Mouse (Mus musculus): ENCODE data around the gene Tmigd1. TPM values are rescaled to one million over a fixed set of nuclear protein-coding genes. Genes with fewer than 3 reads are reported as not detected.

Tmigd1 gene
- polyA plus RNA-seq, 2 experiments = 0.09 to 0.36 TPM

DNA sequence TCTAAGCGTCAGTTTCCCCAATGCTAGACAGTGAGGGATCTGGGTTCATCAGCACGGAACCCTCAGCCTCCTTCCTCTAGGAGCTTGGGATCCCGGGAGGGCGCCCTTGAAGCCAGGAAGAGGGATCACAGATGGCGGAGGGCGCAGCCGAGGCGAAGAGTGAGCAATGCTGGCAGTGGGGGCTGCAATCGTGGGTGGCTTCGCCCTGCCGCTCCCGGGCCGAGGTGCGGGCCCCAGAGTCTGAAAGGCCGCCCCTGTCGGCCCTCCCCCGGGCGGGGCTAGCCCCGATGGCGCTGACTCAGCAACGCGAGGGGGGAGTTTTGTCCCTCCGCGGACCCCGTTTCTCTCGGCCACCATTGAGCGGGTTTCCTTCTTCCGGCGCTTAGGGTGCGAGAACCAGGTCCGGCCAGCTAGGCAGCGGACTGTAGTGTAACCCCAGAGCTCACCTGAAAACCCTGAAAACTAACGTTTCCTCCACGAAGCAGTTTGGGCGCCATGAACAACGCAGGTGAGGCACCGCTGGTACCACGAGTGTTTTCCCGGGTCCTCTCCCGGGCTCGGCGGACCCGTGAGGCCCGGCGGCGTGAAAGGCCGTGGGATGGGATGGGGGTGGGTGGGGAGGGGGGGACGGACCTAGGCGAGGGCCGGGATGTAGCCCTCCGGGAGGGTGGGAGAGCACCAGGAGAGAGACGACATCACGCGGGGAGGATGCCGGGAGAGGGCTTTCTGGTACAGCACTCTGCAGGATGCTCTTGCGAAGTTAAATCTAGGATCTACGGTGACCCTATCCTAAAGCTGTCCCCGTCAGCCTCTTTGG is 43.6 kb downstream of the Tmigd1 start:
- Histone ChIP-seq H3K9ac (ENCODE audit: low read depth, low read length, severe bottlenecking) (peak overlapping the region; percentile 88), H3K4me2 (replicated peaks; ENCODE audit: low read depth, low read length, severe bottlenecking) (peak overlapping the region; percentile 70), H3K4me3 (replicated peaks; ENCODE audit: low read length) (peak overlapping the region; percentile 88), H3K27me3 (ENCODE audit: control insufficient read depth, insufficient read depth, low read length) (no peaks in the 10 kb centered on the region), H3K9me3 (ENCODE audit: control insufficient read depth, low read length) (no peaks in the 10 kb centered on the region), H3K27ac (replicated peaks; ENCODE audit: low read depth, low read length) (peak overlapping the region; percentile 83), H3K36me3 (ENCODE audit: control insufficient read depth, insufficient read depth, low read length) (peaks cover 13% of the 10 kb centered on the region), H3K4me1 (ENCODE audit: control insufficient read depth, insufficient read depth, low read length) (peaks cover 9% of the 10 kb centered on the region; the same call in 1 of the 2 replicates)
- peak; percentile 82; the same call in 1 of the 2 replicates for TF ChIP-seq POLR2A (IDR thresholded peaks at IDR 0.05; ENCODE audit: borderline replicate concordance, extremely low read depth, insufficient read depth, insufficient read length)
- under 1% methylated on average over 56 of the region's 58 CpGs for WGBS
- peak; percentile 95 for DNase-seq (ENCODE audit: low spot score)
- ATAC-seq (ENCODE audit: low FRiP score, low read depth) = peak; percentile 94

DNA sequence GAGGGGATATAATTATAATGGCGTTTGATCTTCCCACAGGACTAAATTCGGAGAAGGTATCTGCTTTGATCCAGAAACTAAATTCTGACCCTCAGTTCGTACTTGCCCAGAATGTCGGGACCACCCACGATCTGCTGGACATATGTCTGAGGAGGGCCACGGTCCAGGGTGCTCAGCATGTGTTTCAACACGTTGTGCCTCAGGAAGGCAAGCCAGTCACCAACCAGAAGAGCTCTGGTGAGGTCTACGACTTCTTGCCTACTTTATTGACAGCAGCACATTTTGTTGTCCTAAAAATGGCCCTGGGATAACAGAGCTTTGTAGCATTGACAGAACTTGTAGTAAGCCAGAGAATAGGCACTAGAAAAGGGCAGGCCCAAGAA is 44.2 kb downstream of the Tmigd1 start:
- TF ChIP-seq POLR2A (IDR thresholded peaks at IDR 0.05; ENCODE audit: borderline replicate concordance, extremely low read depth, insufficient read depth, insufficient read length) = no peak
- peak overlapping the region; percentile 70 for H3K4me2 ChIP-seq (replicated peaks; ENCODE audit: low read depth, low read length, severe bottlenecking)
- H3K36me3 ChIP-seq (ENCODE audit: control insufficient read depth, insufficient read depth, low read length) = peaks cover 19% of the 10 kb centered on the region
- H3K4me1 ChIP-seq (ENCODE audit: control insufficient read depth, insufficient read depth, low read length) = peaks cover 9% of the 10 kb centered on the region; the same call in 1 of the 2 replicates
- ATAC-seq (ENCODE audit: low FRiP score, low read depth) = no peak; the same call in 1 of the 2 replicates
- no peaks in the 10 kb centered on the region for H3K27me3 ChIP-seq (ENCODE audit: control insufficient read depth, insufficient read depth, low read length)
- H3K4me3 ChIP-seq (replicated peaks; ENCODE audit: low read length) = peak overlapping the region; percentile 88
- DNase-seq (ENCODE audit: low spot score) = no peak
- H3K9me3 ChIP-seq (ENCODE audit: control insufficient read depth, low read length) = no peaks in the 10 kb centered on the region
- WGBS = under 1% methylated on average over 8 of the region's 8 CpGs
- no peak overlapping the region for H3K27ac ChIP-seq (replicated peaks; ENCODE audit: low read depth, low read length)
- peak overlapping the region; percentile 88 for H3K9ac ChIP-seq (ENCODE audit: low read depth, low read length, severe bottlenecking)

DNA sequence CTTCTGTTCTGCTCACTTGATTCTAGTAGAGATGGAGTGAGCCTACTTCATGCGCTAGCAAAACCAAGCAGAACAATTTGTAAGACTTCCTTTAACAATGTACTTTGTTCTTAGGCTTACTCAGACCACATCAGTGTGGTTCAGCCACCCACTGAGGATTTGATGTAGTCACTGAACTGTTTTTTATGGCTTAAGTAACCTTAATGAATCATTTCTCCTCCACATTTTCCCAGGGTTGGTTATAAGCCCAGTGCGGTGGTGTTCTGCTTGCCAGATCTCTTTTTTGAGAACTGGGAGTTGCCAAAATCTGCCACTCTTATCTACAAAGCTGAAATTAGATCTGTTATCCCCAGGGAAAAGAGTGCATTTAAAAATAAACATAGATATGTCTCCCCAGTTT is 51.6 kb downstream of the Tmigd1 start:
- no peak for ATAC-seq (ENCODE audit: low FRiP score, low read depth)
- H3K4me2 ChIP-seq (replicated peaks; ENCODE audit: low read depth, low read length, severe bottlenecking) = no peak overlapping the region

DNA sequence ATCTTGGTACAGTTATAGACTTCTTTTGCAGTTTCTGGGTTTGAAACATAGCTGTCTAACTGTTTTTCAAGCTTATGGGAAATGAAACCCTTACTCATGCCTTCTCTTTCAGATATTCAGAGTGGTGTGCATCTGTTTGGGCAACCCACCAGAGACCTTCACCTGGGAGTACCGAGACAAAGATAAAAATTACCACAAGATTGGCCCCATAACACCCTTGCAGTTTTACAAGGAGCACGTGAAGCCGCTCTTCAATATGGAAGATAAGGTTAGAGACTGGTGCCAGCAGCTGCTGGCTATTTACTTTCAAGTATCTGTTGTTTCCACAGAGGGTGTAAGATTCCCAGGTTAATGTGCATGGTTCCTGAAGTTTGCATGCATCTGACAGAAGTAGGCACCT is 63.7 kb downstream of the Tmigd1 start:
- TF ChIP-seq POLR2A (IDR thresholded peaks at IDR 0.05; ENCODE audit: borderline replicate concordance, extremely low read depth, insufficient read depth, insufficient read length) = no peak
- no peak for DNase-seq (ENCODE audit: low spot score)
- ATAC-seq (ENCODE audit: low FRiP score, low read depth) = no peak
- H3K4me1 ChIP-seq (ENCODE audit: control insufficient read depth, insufficient read depth, low read length) = no peaks in the 10 kb centered on the region
- H3K36me3 ChIP-seq (ENCODE audit: control insufficient read depth, insufficient read depth, low read length) = peaks cover 89% of the 10 kb centered on the region
- no peak overlapping the region for H3K9ac ChIP-seq (ENCODE audit: low read depth, low read length, severe bottlenecking)
- H3K4me2 ChIP-seq (replicated peaks; ENCODE audit: low read depth, low read length, severe bottlenecking) = no peak overlapping the region
- no peak overlapping the region for H3K4me3 ChIP-seq (replicated peaks; ENCODE audit: low read length)
- no peaks in the 10 kb centered on the region for H3K9me3 ChIP-seq (ENCODE audit: control insufficient read depth, low read length)
- WGBS = 92% methylated on average over 3 of the region's 3 CpGs
- no peaks in the 10 kb centered on the region for H3K27me3 ChIP-seq (ENCODE audit: control insufficient read depth, insufficient read depth, low read length)
- no peak overlapping the region for H3K27ac ChIP-seq (replicated peaks; ENCODE audit: low read depth, low read length)

More for the DNA sequence above, 51.6 kb downstream of the Tmigd1 start:
- no peak overlapping the region for H3K9ac ChIP-seq (ENCODE audit: low read depth, low read length, severe bottlenecking)
- 95% methylated on average over 2 of the region's 2 CpGs for WGBS
- H3K9me3 ChIP-seq (ENCODE audit: control insufficient read depth, low read length) = no peaks in the 10 kb centered on the region
- no peak overlapping the region for H3K27ac ChIP-seq (replicated peaks; ENCODE audit: low read depth, low read length)
- no peaks in the 10 kb centered on the region for H3K4me1 ChIP-seq (ENCODE audit: control insufficient read depth, insufficient read depth, low read length)
- no peak overlapping the region for H3K4me3 ChIP-seq (replicated peaks; ENCODE audit: low read length)
- no peaks in the 10 kb centered on the region for H3K27me3 ChIP-seq (ENCODE audit: control insufficient read depth, insufficient read depth, low read length)
- no peak for DNase-seq (ENCODE audit: low spot score)
- H3K36me3 ChIP-seq (ENCODE audit: control insufficient read depth, insufficient read depth, low read length) = peaks cover 82% of the 10 kb centered on the region
- no peak for TF ChIP-seq POLR2A (IDR thresholded peaks at IDR 0.05; ENCODE audit: borderline replicate concordance, extremely low read depth, insufficient read depth, insufficient read length)

Other genes starting within 250 kb of the Tmigd1 start
- gene Bhlha9, start 229.7 kb upstream of the Tmigd1 start, polyA plus RNA-seq (2012; rRNA removed) = 1.9 and 2.4 TPM in 2 replicates
- 2.2 and 2.5 TPM in 2 replicates for gene Bhlha9, start 229.7 kb upstream of the Tmigd1 start, polyA plus RNA-seq (2014; fragmentation: Nextera tagmentation; extraction: Ambion mirVana)
- gene Trarg1, start 222.4 kb upstream of the Tmigd1 start, polyA plus RNA-seq (2012; rRNA removed) = 0.18 and 0.20 TPM in 2 replicates
- 0.51 and 0.57 TPM in 2 replicates for gene Trarg1, start 222.4 kb upstream of the Tmigd1 start, polyA plus RNA-seq (2014; fragmentation: Nextera tagmentation; extraction: Ambion mirVana)
- gene Gosr1, start 138.6 kb upstream of the Tmigd1 start, polyA plus RNA-seq (2012; rRNA removed) = 24.7 and 26.0 TPM in 2 replicates
- gene Gosr1, start 138.6 kb upstream of the Tmigd1 start, polyA plus RNA-seq (2014; fragmentation: Nextera tagmentation; extraction: Ambion mirVana) = 36.3 and 37.0 TPM in 2 replicates
- 24.9 and 25.1 TPM in 2 replicates for gene Cpd, start 55.1 kb upstream of the Tmigd1 start, polyA plus RNA-seq (2012; rRNA removed)
- 21.0 and 21.7 TPM in 2 replicates for gene Cpd, start 55.1 kb upstream of the Tmigd1 start, polyA plus RNA-seq (2014; fragmentation: Nextera tagmentation; extraction: Ambion mirVana)
- 44.3 and 64.8 TPM in 2 replicates for gene Blmh, start 22.6 kb downstream of the Tmigd1 start, polyA plus RNA-seq (2012; rRNA removed)
- 138 and 146 TPM in 2 replicates for gene Blmh, start 22.6 kb downstream of the Tmigd1 start, polyA plus RNA-seq (2014; fragmentation: Nextera tagmentation; extraction: Ambion mirVana)
- gene Slc6a4, start 96.4 kb downstream of the Tmigd1 start, polyA plus RNA-seq (2012; rRNA removed) = 0.79 and 1.5 TPM in 2 replicates
- gene Slc6a4, start 96.4 kb downstream of the Tmigd1 start, polyA plus RNA-seq (2014; fragmentation: Nextera tagmentation; extraction: Ambion mirVana) = 0.90 and 1.2 TPM in 2 replicates
- 5.2 and 12.5 TPM in 2 replicates for gene Nsrp1, start 176.3 kb downstream of the Tmigd1 start, polyA plus RNA-seq (2012; rRNA removed)
- 65.1 and 67.6 TPM in 2 replicates for gene Nsrp1, start 176.3 kb downstream of the Tmigd1 start, polyA plus RNA-seq (2014; fragmentation: Nextera tagmentation; extraction: Ambion mirVana)

All from limb, embryonic 14.5 days (tissue).